Mouse (Mus musculus) hindbrain, embryonic 16.5 days (tissue): ENCODE results near the gene Rasgrp3. TPM values are rescaled to one million over a fixed set of nuclear protein-coding genes. Genes with fewer than 3 reads are reported as not detected.
"Not testable (repeated sequence)": the region's sequence is repeated elsewhere in the genome, so short reads cannot be mapped to it uniquely, and the experiment has no call there.

ENCODE experiments used
- ATAC-seq: fragments of 200-750 bp; cut with Nextera tagmentation; 2 replicates; pipeline ENCODE4 v1.8.0; 2017; ENCODE audit warnings: moderate TSS enrichment, moderate library complexity
- H3K27ac ChIP-seq: fragments of 300-500 bp; sonication (generic); 2 replicates; pipeline ENCODE4 v1.5.1; 2014; ENCODE audit warnings: low read depth, mild to moderate bottlenecking, control low read depth, low read length, moderate library complexity
- H3K27me3 ChIP-seq: fragments of 300-500 bp; sonication (generic); replicated peaks from 2 replicates; pipeline ENCODE4 v1.6.1; 2014; ENCODE audit warnings: low read length; ENCODE audit not compliant: control insufficient read depth, insufficient read depth
- H3K36me3 ChIP-seq: fragments of 300-500 bp; sonication (generic); 2 replicates; pipeline ENCODE4 v1.6.1; 2014; ENCODE audit warnings: mild to moderate bottlenecking, low read length, moderate library complexity, mixed read lengths; ENCODE audit not compliant: control insufficient read depth, insufficient read depth
- H3K4me1 ChIP-seq: fragments of 300-500 bp; sonication (generic); 2 replicates; pipeline ENCODE4 v1.6.1; 2014; ENCODE audit warnings: low read depth, low read length; ENCODE audit not compliant: control insufficient read depth, insufficient read depth
- H3K4me2 ChIP-seq: fragments of 300-500 bp; sonication (generic); 2 replicates; pipeline ENCODE4 v1.6.1; 2014; ENCODE audit warnings: mild to moderate bottlenecking, low read length, control low read depth, moderate library complexity
- H3K4me3 ChIP-seq: fragments of 300-500 bp; sonication (generic); 2 replicates; pipeline ENCODE4 v1.5.1; 2014; ENCODE audit warnings: mild to moderate bottlenecking, low read length, control low read depth, moderate library complexity
- H3K9ac ChIP-seq: fragments of 300-500 bp; sonication (generic); 2 replicates; pipeline ENCODE4 v1.6.1; 2014; ENCODE audit warnings: low read depth, mild to moderate bottlenecking, control low read depth, low read length, moderate library complexity
- H3K9me3 ChIP-seq: fragments of 300-500 bp; sonication (generic); 2 replicates; pipeline ENCODE4 v1.6.1; 2014; ENCODE audit warnings: mild to moderate bottlenecking, low read length, moderate library complexity; ENCODE audit not compliant: control insufficient read depth
- WGBS: fragments of 180-500 bp; shearing (Covaris S2); extraction: QIAGEN DNeasy Blood & Tissue Kit; methylation state at CpG from one replicate; pipeline ENCODE4 v1.1.7; 2014; 5-methylcytosine and 5-hydroxymethylcytosine counted together
- polyA plus RNA-seq: library from polyadenylated mRNA; unstranded; fragments of >200 nt; fragmentation: Nextera tagmentation; extraction: Ambion mirVana; gene quantifications from 2 replicates; pipeline ENCODE4 v1.2.1, GENCODE M21; 2015

Rasgrp3 gene
- polyA plus RNA-seq, 1 experiment from 2014 or later = 6.6 TPM

GRCm38 (mm10) chr17:75449022-75449421 lies 13.3 kb downstream of the Rasgrp3 start:
- WGBS = 79% methylated on average over 1 of the region's 1 CpGs
- Histone ChIP-seq H3K4me1 (no peaks in the 10 kb centered on the region), H3K4me2 (no peak overlapping the region), H3K27ac (no peak overlapping the region), H3K36me3 (no peaks in the 10 kb centered on the region), H3K27me3 (no peaks in the 10 kb centered on the region), H3K9ac (no peak overlapping the region), H3K4me3 (no peak overlapping the region), H3K9me3 (no peaks in the 10 kb centered on the region)
- ATAC-seq = no peak

GRCm38 (mm10) chr17:75452313-75452712 lies 16.6 kb downstream of the Rasgrp3 start:
- Histone ChIP-seq H3K4me1 (no peaks in the 10 kb centered on the region), H3K27ac (no peak overlapping the region), H3K4me3 (no peak overlapping the region), H3K9ac (no peak overlapping the region), H3K9me3 (no peaks in the 10 kb centered on the region), H3K27me3 (no peaks in the 10 kb centered on the region), H3K36me3 (no peaks in the 10 kb centered on the region), H3K4me2 (no peak overlapping the region)
- no peak for ATAC-seq
- WGBS = 83% methylated on average over 4 of the region's 4 CpGs

GRCm38 (mm10) chr17:75453639-75454038 lies 17.9 kb downstream of the Rasgrp3 start:
- H3K4me2 ChIP-seq = no peak overlapping the region
- no peaks in the 10 kb centered on the region for H3K36me3 ChIP-seq
- H3K9me3 ChIP-seq = no peaks in the 10 kb centered on the region
- no peak for ATAC-seq
- no peaks in the 10 kb centered on the region for H3K27me3 ChIP-seq
- H3K4me3 ChIP-seq = no peak overlapping the region
- no peak overlapping the region for H3K9ac ChIP-seq
- H3K4me1 ChIP-seq = no peaks in the 10 kb centered on the region
- H3K27ac ChIP-seq = no peak overlapping the region

- H3K36me3 ChIP-seq, H3K4me3 ChIP-seq, H3K9me3 ChIP-seq, H3K27ac ChIP-seq, H3K27me3 ChIP-seq, H3K9ac ChIP-seq, H3K4me2 ChIP-seq, H3K4me1 ChIP-seq, ATAC-seq: not testable (repeated sequence)
- WGBS = 93% methylated on average over 8 of the region's 9 CpGs
Measured at GRCm38 (mm10) chr17:75456096-75456495, 20.4 kb downstream of the Rasgrp3 start.

- ATAC-seq = no peak
- no peak overlapping the region for H3K4me2 ChIP-seq
- no peaks in the 10 kb centered on the region for H3K36me3 ChIP-seq
- no peaks in the 10 kb centered on the region for H3K27me3 ChIP-seq
- 93% methylated on average over 6 of the region's 6 CpGs for WGBS
- H3K4me3 ChIP-seq = no peak overlapping the region
- peaks cover 8% of the 10 kb centered on the region for H3K4me1 ChIP-seq
- H3K9ac ChIP-seq = no peak overlapping the region
- no peaks in the 10 kb centered on the region for H3K9me3 ChIP-seq
- H3K27ac ChIP-seq = no peak overlapping the region
Measured at GRCm38 (mm10) chr17:75460621-75461020, 24.9 kb downstream of the Rasgrp3 start.

- Histone ChIP-seq H3K27me3 (no peaks in the 10 kb centered on the region), H3K4me1 (peaks cover 8% of the 10 kb centered on the region), H3K4me2 (no peak overlapping the region), H3K27ac (no peak overlapping the region), H3K36me3 (no peaks in the 10 kb centered on the region), H3K4me3 (no peak overlapping the region), H3K9ac (no peak overlapping the region), H3K9me3 (no peaks in the 10 kb centered on the region)
- WGBS = 97% methylated on average over 1 of the region's 1 CpGs
- ATAC-seq = no peak
Measured at GRCm38 (mm10) chr17:75461771-75462170, 26.1 kb downstream of the Rasgrp3 start.

- not testable (repeated sequence) for H3K27ac ChIP-seq, H3K9ac ChIP-seq, H3K9me3 ChIP-seq, ATAC-seq, H3K4me2 ChIP-seq, H3K4me1 ChIP-seq, H3K27me3 ChIP-seq, H3K36me3 ChIP-seq, H3K4me3 ChIP-seq
- WGBS = 96% methylated on average over 1 of the region's 1 CpGs
Measured at GRCm38 (mm10) chr17:75463223-75463622, 27.5 kb downstream of the Rasgrp3 start.

- ATAC-seq = no peak
- Histone ChIP-seq H3K9me3 (no peaks in the 10 kb centered on the region), H3K9ac (no peak overlapping the region), H3K36me3 (no peaks in the 10 kb centered on the region), H3K4me3 (no peak overlapping the region), H3K27me3 (no peaks in the 10 kb centered on the region), H3K4me1 (peaks cover 8% of the 10 kb centered on the region), H3K27ac (no peak overlapping the region), H3K4me2 (no peak overlapping the region)
- 92% methylated on average over 2 of the region's 2 CpGs for WGBS
Measured at GRCm38 (mm10) chr17:75463645-75464044, 27.9 kb downstream of the Rasgrp3 start.

- Histone ChIP-seq H3K4me2 (peak overlapping the region; percentile 49; the same call in 1 of the 2 replicates), H3K27me3 (no peaks in the 10 kb centered on the region), H3K9me3 (no peaks in the 10 kb centered on the region), H3K36me3 (no peaks in the 10 kb centered on the region), H3K9ac (no peak overlapping the region), H3K4me1 (peaks cover 8% of the 10 kb centered on the region), H3K27ac (no peak overlapping the region), H3K4me3 (no peak overlapping the region)
- no peak for ATAC-seq
- 13% methylated on average over 9 of the region's 9 CpGs for WGBS
Measured at GRCm38 (mm10) chr17:75464331-75464982, 28.8 kb downstream of the Rasgrp3 start.
